Mouse (Mus musculus) erythroblast, adult 5-6 weeks (primary cell): ENCODE measurements around the gene Clip3. TPM values are rescaled to one million over a fixed set of nuclear protein-coding genes. Genes with fewer than 3 reads are reported as not detected.
A peak's percentile ranks its signal among the peaks of the same experiment; 100 is the strongest.

Source experiments
- ATAC-seq: replicated peaks from 2 replicates; pipeline ENCODE4 v1.8.0; 2016; ENCODE audit warnings: moderate number of reproducible peaks, mild to moderate bottlenecking, moderate TSS enrichment, inconsistent platforms; ENCODE audit not compliant: poor library complexity, low FRiP score, severe bottlenecking
- total RNA-seq, 2 experiments: library from RNA; stranded (forward) in 1 of 2; stranded (reverse) in 1 of 2; fragments of 150-400 nt in 1 of 2; fragments of 200-764, 138-1000 nt in 1 of 2; gene quantifications; 2 replicates each; pipeline versions ENCODE4 v1.2.3 to v1.2.4; 2015 to 2017; ENCODE audit warnings: low replicate concordance in 2 of 2

Clip3 gene
- total RNA-seq, 2 experiments from 2014 or later = not detected

- no peak for ATAC-seq
Observed at GRCm38 (mm10) chr7:30323795-30324194, 32.3 kb downstream of the Clip3 start, which contains the start of gene Sdhaf1. TSS of gene Sdhaf1 (minus strand) at chr7:30323895.

- ATAC-seq = no peak
Observed at GRCm38 (mm10) chr7:30324300-30324944, 32.9 kb downstream of the Clip3 start.

- no peak for ATAC-seq
Observed at GRCm38 (mm10) chr7:30325364-30325763, 33.8 kb downstream of the Clip3 start.

GRCm38 (mm10) chr7:30326427-30326826, 34.9 kb downstream of the Clip3 start:
- no peak for ATAC-seq

- no peak for ATAC-seq
Observed at GRCm38 (mm10) chr7:30327140-30327539, 35.6 kb downstream of the Clip3 start.

GRCm38 (mm10) chr7:30328379-30328778, 36.9 kb downstream of the Clip3 start:
- no peak for ATAC-seq

GRCm38 (mm10) chr7:30331887-30332286, 40.4 kb downstream of the Clip3 start:
- no peak for ATAC-seq

GRCm38 (mm10) chr7:30332622-30333259, 41.2 kb downstream of the Clip3 start:
- no peak for ATAC-seq

GRCm38 (mm10) chr7:30333436-30333835, 41.9 kb downstream of the Clip3 start:
- no peak for ATAC-seq

GRCm38 (mm10) chr7:30334563-30334962, 43.0 kb downstream of the Clip3 start:
- no peak for ATAC-seq

- no peak for ATAC-seq
Observed at GRCm38 (mm10) chr7:30335688-30336087, 44.2 kb downstream of the Clip3 start.

- peak; percentile 60 for ATAC-seq
Observed at GRCm38 (mm10) chr7:30336384-30336783, 44.9 kb downstream of the Clip3 start.

- no peak for ATAC-seq
Observed at GRCm38 (mm10) chr7:30339432-30340109, 48.0 kb downstream of the Clip3 start.

- 0 out of 2 replicates have a peak, but pooled peaks have one; percentile 17 for ATAC-seq
Observed at GRCm38 (mm10) chr7:30346635-30347379, 55.3 kb downstream of the Clip3 start.

- ATAC-seq = peak; percentile 47; the same call in 1 of the 2 replicates
Observed at GRCm38 (mm10) chr7:30347828-30348227, 56.3 kb downstream of the Clip3 start.

GRCm38 (mm10) chr7:30353279-30353822, 61.8 kb downstream of the Clip3 start:
- no peak for ATAC-seq

- no peak for ATAC-seq
Observed at GRCm38 (mm10) chr7:30354059-30354458, 62.5 kb downstream of the Clip3 start.
